Mouse (Mus musculus): ENCODE measurements around the gene Cul7. TPM values are rescaled to one million over a fixed set of nuclear protein-coding genes. Genes with fewer than 3 reads are reported as not detected.

Cul7 gene
- total RNA-seq, 2 experiments from 2014 or later, result 27.8 to 29.1 TPM

- no peak for DNase-seq (ENCODE audit: low spot score in 2 of 2)
- intact Hi-C loops (cut with DNase I), result no loop called here
Observed at GRCm38 (mm10) chr17:46699245-46699644, 49.1 kb downstream of the Cul7 start.

- intact Hi-C loops (cut with DNase I), result no loop called here
- DNase-seq (ENCODE audit: low spot score in 2 of 2), result no peak
Observed at GRCm38 (mm10) chr17:46699912-46700311, 49.8 kb downstream of the Cul7 start.

- no peak for DNase-seq (ENCODE audit: low spot score in 2 of 2)
- intact Hi-C loops (cut with DNase I), result no loop called here
Observed at GRCm38 (mm10) chr17:46701489-46701888, 51.4 kb downstream of the Cul7 start.

- no peak for DNase-seq (ENCODE audit: low spot score in 2 of 2)
- intact Hi-C loops (cut with DNase I), result no loop called here
Observed at GRCm38 (mm10) chr17:46702100-46702499, 52.0 kb downstream of the Cul7 start.

GRCm38 (mm10) chr17:46702506-46702905 lies 52.4 kb downstream of the Cul7 start:
- intact Hi-C loops (cut with DNase I), result no loop called here
- no peak for DNase-seq (ENCODE audit: low spot score in 2 of 2)

- DNase-seq (ENCODE audit: low spot score in 2 of 2), result no peak
- intact Hi-C loops (cut with DNase I), result no loop called here
Observed at GRCm38 (mm10) chr17:46703971-46704886, 54.1 kb downstream of the Cul7 start.

GRCm38 (mm10) chr17:46704887-46705835 lies 55.0 kb downstream of the Cul7 start, which contains the start of gene Ppp2r5d:
Gene Ppp2r5d (minus strand): TSS chr17:46705111.
- DNase-seq (ENCODE audit: low spot score in 2 of 2), result peak; percentile 95 to 96
- intact Hi-C loops (cut with DNase I), result no loop called here

- intact Hi-C loops (cut with DNase I), result no loop called here
- no peak for DNase-seq (ENCODE audit: low spot score in 2 of 2)
Observed at GRCm38 (mm10) chr17:46706375-46707089, 56.4 kb downstream of the Cul7 start.

- DNase-seq (ENCODE audit: low spot score in 2 of 2), result peak; percentile 92 to 93
- intact Hi-C loops (cut with DNase I), result loop anchor here (5.0 kb wide), 1 partner anchor 39 kb away; the partner anchor contains the start of gene Rrp36
Observed at GRCm38 (mm10) chr17:46710959-46711597, 60.9 kb downstream of the Cul7 start, which contains the start of gene Pex6. Gene Pex6 (plus strand): TSS chr17:46711463.

- intact Hi-C loops (cut with DNase I), result loop anchor here (5.0 kb wide), 1 partner anchor 39 kb away; the partner anchor contains the start of gene Rrp36
- DNase-seq (ENCODE audit: low spot score in 2 of 2), result peak; percentile 33 to 34
Observed at GRCm38 (mm10) chr17:46711612-46712271, 61.6 kb downstream of the Cul7 start.

- DNase-seq (ENCODE audit: low spot score in 2 of 2), result no peak
- intact Hi-C loops (cut with DNase I), result loop anchor here (5.0 kb wide), 1 partner anchor 40 kb away; the partner anchor contains the start of gene Rrp36
Observed at GRCm38 (mm10) chr17:46712442-46712841, 62.3 kb downstream of the Cul7 start.

- no peak for DNase-seq (ENCODE audit: low spot score in 2 of 2)
- intact Hi-C loops (cut with DNase I), result loop anchor here (5.0 kb wide), 1 partner anchor 42 kb away; the partner anchor contains the start of gene Rrp36
Observed at GRCm38 (mm10) chr17:46713849-46714248, 63.7 kb downstream of the Cul7 start.

Other genes with a start within 250 kb of the Cul7 start
- gene Crip3, start 221.4 kb upstream of the Cul7 start, total RNA-seq (2021), result 1 to 10 TPM; 1.7 to 6.5 TPM
- gene Slc22a7, start 211.9 kb upstream of the Cul7 start, total RNA-seq (2021), result under 1 TPM in 1 of 2 experiments, not detected in 1; 0.20 TPM
- gene Ttbk1, start 162.7 kb upstream of the Cul7 start, total RNA-seq (2021), result 100 to 1,000 TPM; 126 to 139 TPM
- gene Dnph1, start 153.6 kb upstream of the Cul7 start, total RNA-seq (2021), result 1 to 10 TPM; 3.5 to 5.4 TPM
- 10 to 100 TPM; 58.8 to 76.6 TPM for gene Cul9, start 103.9 kb upstream of the Cul7 start, total RNA-seq (2021)
- gene Srf, start 94.2 kb upstream of the Cul7 start, total RNA-seq (2021), result 10 to 100 TPM; 55.6 to 68.4 TPM
- 10 to 100 TPM; 10.3 to 11.0 TPM for gene Ptk7, start 20.8 kb upstream of the Cul7 start, total RNA-seq (2021)
- 10 to 100 TPM; 19.9 to 21.7 TPM for gene Klc4, start 4.3 kb upstream of the Cul7 start, total RNA-seq (2021)
- gene Mrpl2, start 4.1 kb upstream of the Cul7 start, total RNA-seq (2021), result 10 to 100 TPM; 52.5 to 54.7 TPM
- 10 to 100 TPM; 14.9 to 16.5 TPM for gene Rrp36, start 24.0 kb downstream of the Cul7 start, total RNA-seq (2021)
- gene Mea1, start 28.5 kb downstream of the Cul7 start, total RNA-seq (2021), result 100 to 1,000 TPM; 118 to 128 TPM
- gene Klhdc3, start 30.6 kb downstream of the Cul7 start, total RNA-seq (2021), result 100 to 1,000 TPM; 188 to 234 TPM
- 10 to 100 TPM; 81.9 to 84.7 TPM for gene Ppp2r5d, start 54.8 kb downstream of the Cul7 start, total RNA-seq (2021)
- 10 to 100 TPM; 50.6 to 52.4 TPM for gene Pex6, start 61.1 kb downstream of the Cul7 start, total RNA-seq (2021)
- gene Gnmt, start 78.8 kb downstream of the Cul7 start, total RNA-seq (2021), result under 1 TPM; 0.52 TPM
- gene Cnpy3, start 101.9 kb downstream of the Cul7 start, total RNA-seq (2021), result 10 to 100 TPM; 66.6 TPM
- gene Ptcra, start 113.4 kb downstream of the Cul7 start, total RNA-seq (2021), result under 1 TPM; 0.25 to 0.41 TPM
- gene 2310039H08Rik, start 122.3 kb downstream of the Cul7 start, total RNA-seq (2021), result 1 to 10 TPM; 6.9 to 7.8 TPM
- 10 to 100 TPM; 40.6 to 46.6 TPM for gene Rpl7l1, start 132.3 kb downstream of the Cul7 start, total RNA-seq (2021)
- 10 to 100 TPM; 52.7 to 58.5 TPM for gene Bicral, start 208.1 kb downstream of the Cul7 start, total RNA-seq (2021)
- 10 to 100 TPM; 33.4 to 37.6 TPM for gene Tbcc, start 240.3 kb downstream of the Cul7 start, total RNA-seq (2021)

Data from left cerebral cortex, postnatal 36 days (tissue).